Mouse (Mus musculus): ENCODE data around the gene Suclg2. TPM values are rescaled to one million over a fixed set of nuclear protein-coding genes. Genes with fewer than 3 reads are reported as not detected.

Suclg2 gene
- 10 to 100 TPM; 42.0 to 47.4 TPM for polyA plus RNA-seq (2017; shearing (Covaris generic))

GRCm38 (mm10) chr6:95718031-95718968, at the start of gene Suclg2:
Gene Suclg2 (minus strand): TSS chr6:95718800.

Data from inflammation-experienced regulatory T-cells (primary cell).